Mouse (Mus musculus) myocyte (in vitro differentiated cells): Measurements from ENCODE around the gene Skida1. TPM values are rescaled to one million over a fixed set of nuclear protein-coding genes. Genes with fewer than 3 reads are reported as not detected.

Source experiments
- H3K27me3 ChIP-seq: one replicate; pipeline ENCODE4 v1.6.1; 2011; ENCODE audit not compliant: control insufficient read depth, insufficient read depth, insufficient read length
- H3K36me3 ChIP-seq: one replicate; pipeline ENCODE4 v1.6.1; 2011; ENCODE audit not compliant: control insufficient read depth, insufficient read depth
- H3K4me2 ChIP-seq: one replicate; pipeline ENCODE4 v1.6.1; 2011; ENCODE audit warnings: low read depth, control low read depth
- H3K4me3 ChIP-seq: one replicate; pipeline ENCODE4 v1.5.1; 2011; ENCODE audit warnings: mild to moderate bottlenecking, control low read depth, moderate library complexity
- H3K79me2 ChIP-seq: one replicate; pipeline ENCODE4 v1.6.1; 2011; ENCODE audit not compliant: control insufficient read depth, insufficient read depth
- H3ac ChIP-seq: one replicate; pipeline ENCODE4 v1.6.1; 2011; ENCODE audit not compliant: control insufficient read depth, insufficient read length
- CEBPB ChIP-seq: IDR thresholded peaks from 2 replicates; pipeline ENCODE4 v1.6.1; 2011; ENCODE audit warnings: mild to moderate bottlenecking, moderate library complexity; ENCODE audit not compliant: poor library complexity, insufficient read depth, severe bottlenecking
- E2F4 ChIP-seq: IDR thresholded peaks from one replicate; pipeline ENCODE4 v1.6.1; 2011; ENCODE audit warnings: mild to moderate bottlenecking, control low read depth, moderate library complexity; ENCODE audit not compliant: insufficient read depth
- MAX ChIP-seq: IDR thresholded peaks from one replicate; pipeline ENCODE4 v1.6.1; 2011; ENCODE audit warnings: low read depth, mild to moderate bottlenecking, control low read depth
- MYOD1 ChIP-seq, 3 experiments: IDR thresholded peaks; one replicate each; pipeline ENCODE4 v1.6.1; 2011; ENCODE audit warnings: control low read depth in 2 of 3, low read depth in 2 of 3, mild to moderate bottlenecking in 2 of 3, moderate library complexity in 1 of 3; ENCODE audit not compliant: insufficient read length in 2 of 3, control insufficient read depth in 1 of 3
- MYOG ChIP-seq, 3 experiments: IDR thresholded peaks; one replicate each; pipeline ENCODE4 v1.6.1; 2011; ENCODE audit warnings: control low read depth in 2 of 3, low read depth in 2 of 3, mild to moderate bottlenecking in 2 of 3; ENCODE audit not compliant: insufficient read length in 2 of 3, control insufficient read depth in 1 of 3, insufficient read depth in 1 of 3
- POLR2A ChIP-seq: IDR thresholded peaks from one replicate; pipeline ENCODE4 v1.6.1; 2011; ENCODE audit warnings: low read depth, mild to moderate bottlenecking, control low read depth, moderate library complexity; ENCODE audit not compliant: insufficient read length
- POLR2AphosphoS2 ChIP-seq: IDR thresholded peaks from one replicate; pipeline ENCODE4 v1.6.1; 2011; ENCODE audit warnings: low read depth, control low read depth; ENCODE audit not compliant: insufficient read length
- REST ChIP-seq: IDR thresholded peaks from one replicate; pipeline ENCODE4 v1.6.1; 2011; ENCODE audit warnings: mild to moderate bottlenecking, control low read depth, moderate library complexity; ENCODE audit not compliant: insufficient read depth, insufficient read length
- SRF ChIP-seq: IDR thresholded peaks from one replicate; pipeline ENCODE4 v1.6.1; 2011; ENCODE audit warnings: low read depth; ENCODE audit not compliant: control insufficient read depth, insufficient read length
- TCF12 ChIP-seq: IDR thresholded peaks from one replicate; pipeline ENCODE4 v1.6.1; 2011; ENCODE audit warnings: mild to moderate bottlenecking, control low read depth; ENCODE audit not compliant: poor library complexity, insufficient read depth, severe bottlenecking
- TCF3 ChIP-seq: IDR thresholded peaks from one replicate; pipeline ENCODE4 v1.6.1; 2011; ENCODE audit warnings: low read depth, control low read depth; ENCODE audit not compliant: insufficient read length
- USF1 ChIP-seq: IDR thresholded peaks from one replicate; pipeline ENCODE4 v1.6.1; 2011; ENCODE audit warnings: low read depth, mild to moderate bottlenecking, control low read depth, moderate library complexity
- polyA plus RNA-seq: library from polyadenylated mRNA; unstranded; fragments of >200 nt; fragmentation: generic; extraction: Trizol; gene quantifications from one replicate; pipeline ENCODE4 v1.2.1, GENCODE M21; 2012; ENCODE audit warnings: missing spikeins

The Skida1 gene
- polyA plus RNA-seq, 1 experiment: 0.12 TPM

DNA sequence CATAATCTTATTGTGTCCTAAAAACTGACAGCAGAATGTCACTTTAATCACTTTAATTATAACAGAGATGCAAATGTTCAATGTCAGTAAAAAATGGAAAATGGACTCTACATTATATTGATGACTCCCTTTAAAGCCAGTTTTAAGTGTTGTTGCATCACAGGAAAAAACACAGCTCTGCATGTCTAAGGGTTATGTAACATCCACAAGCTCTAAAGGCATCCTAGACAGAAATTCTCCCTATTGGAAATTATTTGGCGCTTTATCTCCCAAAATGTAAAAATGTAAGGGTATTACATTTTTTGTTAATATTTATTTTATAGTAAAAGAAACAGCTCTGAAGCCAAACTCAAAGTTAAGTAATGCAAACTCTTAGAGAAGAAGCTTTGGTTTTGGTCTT is 11.0 kb upstream of the Skida1 start:
- no peaks in the 10 kb centered on the region for H3K27me3 ChIP-seq
- H3K4me3 ChIP-seq: no peak overlapping the region
- H3K36me3 ChIP-seq: no peaks in the 10 kb centered on the region
- H3K4me2 ChIP-seq: no peak overlapping the region
- H3ac ChIP-seq: no peak overlapping the region
- no peak for TF ChIP-seq SRF
- no peak for TF ChIP-seq TCF12
- TF ChIP-seq USF1: no peak
- no peak for TF ChIP-seq MYOG (IDR thresholded peaks at IDR 0.05; ENCODE audit: control insufficient read depth in 1 of 3, insufficient read depth in 1 of 3, insufficient read length in 2 of 3, low read depth in 2 of 3)
- TF ChIP-seq POLR2A: no peak
- no peak for TF ChIP-seq TCF3
- TF ChIP-seq POLR2AphosphoS2: no peak
- TF ChIP-seq MAX: no peak
- TF ChIP-seq CEBPB: no peak
- TF ChIP-seq MYOD1 (IDR thresholded peaks at IDR 0.05; ENCODE audit: control insufficient read depth in 1 of 3, insufficient read length in 2 of 3, low read depth in 2 of 3): no peak
- H3K79me2 ChIP-seq: no peaks in the 10 kb centered on the region

GRCm38 (mm10) chr2:18059063-18059462 is 10.2 kb upstream of the Skida1 start:
- Histone ChIP-seq H3K4me2 (no peak overlapping the region), H3K4me3 (no peak overlapping the region)
- TF ChIP-seq USF1: no peak
- no peak for TF ChIP-seq E2F4
- no peak for TF ChIP-seq MAX
- no peak for TF ChIP-seq TCF12
- no peak for TF ChIP-seq POLR2AphosphoS2
- TF ChIP-seq SRF: no peak
- TF ChIP-seq TCF3: no peak
- TF ChIP-seq MYOD1 (IDR thresholded peaks at IDR 0.05; ENCODE audit: control insufficient read depth in 1 of 3, insufficient read length in 2 of 3, low read depth in 2 of 3): no peak
- TF ChIP-seq POLR2A: no peak
- TF ChIP-seq CEBPB: no peak
- TF ChIP-seq MYOG (IDR thresholded peaks at IDR 0.05; ENCODE audit: control insufficient read depth in 1 of 3, insufficient read depth in 1 of 3, insufficient read length in 2 of 3, low read depth in 2 of 3): no peak

DNA sequence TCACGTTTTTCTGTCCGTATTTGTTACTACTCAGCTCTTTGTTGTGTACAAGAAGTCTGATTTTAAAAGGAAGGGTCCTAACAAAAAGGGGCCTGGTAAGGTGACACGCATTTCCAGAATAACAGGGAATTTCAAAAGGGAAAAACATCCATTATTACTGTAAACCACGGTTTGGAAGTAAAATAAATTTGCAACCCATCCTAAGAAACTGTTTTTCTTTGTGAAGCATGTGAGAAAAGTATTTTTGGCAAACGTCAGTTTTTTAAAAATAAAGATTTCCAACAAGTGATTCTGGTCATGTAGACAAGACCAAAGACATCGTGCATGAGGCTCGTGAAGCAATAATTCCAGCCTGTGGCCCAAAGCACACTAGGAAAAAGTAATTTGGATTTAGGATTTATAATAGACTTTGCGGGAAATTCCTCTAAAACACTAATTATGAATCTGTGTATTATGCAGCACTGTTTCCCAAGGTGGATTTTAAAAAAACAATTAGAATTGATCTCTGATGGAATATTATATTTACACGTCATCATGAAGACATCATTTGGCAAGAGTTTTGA is 9.4 kb upstream of the Skida1 start:
- peak overlapping the region; percentile 82 for H3K4me2 ChIP-seq
- TF ChIP-seq SRF (no peak), REST (no peak), MAX (no peak), POLR2A (no peak), USF1 (no peak), E2F4 (no peak), CEBPB (no peak), TCF3 (no peak), TCF12 (no peak), POLR2AphosphoS2 (no peak), MYOG (IDR thresholded peaks at IDR 0.05; ENCODE audit: control insufficient read depth in 1 of 3, insufficient read depth in 1 of 3, insufficient read length in 2 of 3, low read depth in 2 of 3) (no peak), MYOD1 (IDR thresholded peaks at IDR 0.05; ENCODE audit: control insufficient read depth in 1 of 3, insufficient read length in 2 of 3, low read depth in 2 of 3) (no peak)
- peak overlapping the region; percentile 33 for H3ac ChIP-seq
- H3K36me3 ChIP-seq: no peaks in the 10 kb centered on the region
- H3K79me2 ChIP-seq: no peaks in the 10 kb centered on the region
- peak overlapping the region; percentile 65 for H3K4me3 ChIP-seq
- H3K27me3 ChIP-seq: no peaks in the 10 kb centered on the region

More at GRCm38 (mm10) chr2:18059063-18059462, 10.2 kb upstream of the Skida1 start:
- Histone ChIP-seq H3ac (no peak overlapping the region), H3K27me3 (no peaks in the 10 kb centered on the region), H3K36me3 (no peaks in the 10 kb centered on the region), H3K79me2 (no peaks in the 10 kb centered on the region)

DNA sequence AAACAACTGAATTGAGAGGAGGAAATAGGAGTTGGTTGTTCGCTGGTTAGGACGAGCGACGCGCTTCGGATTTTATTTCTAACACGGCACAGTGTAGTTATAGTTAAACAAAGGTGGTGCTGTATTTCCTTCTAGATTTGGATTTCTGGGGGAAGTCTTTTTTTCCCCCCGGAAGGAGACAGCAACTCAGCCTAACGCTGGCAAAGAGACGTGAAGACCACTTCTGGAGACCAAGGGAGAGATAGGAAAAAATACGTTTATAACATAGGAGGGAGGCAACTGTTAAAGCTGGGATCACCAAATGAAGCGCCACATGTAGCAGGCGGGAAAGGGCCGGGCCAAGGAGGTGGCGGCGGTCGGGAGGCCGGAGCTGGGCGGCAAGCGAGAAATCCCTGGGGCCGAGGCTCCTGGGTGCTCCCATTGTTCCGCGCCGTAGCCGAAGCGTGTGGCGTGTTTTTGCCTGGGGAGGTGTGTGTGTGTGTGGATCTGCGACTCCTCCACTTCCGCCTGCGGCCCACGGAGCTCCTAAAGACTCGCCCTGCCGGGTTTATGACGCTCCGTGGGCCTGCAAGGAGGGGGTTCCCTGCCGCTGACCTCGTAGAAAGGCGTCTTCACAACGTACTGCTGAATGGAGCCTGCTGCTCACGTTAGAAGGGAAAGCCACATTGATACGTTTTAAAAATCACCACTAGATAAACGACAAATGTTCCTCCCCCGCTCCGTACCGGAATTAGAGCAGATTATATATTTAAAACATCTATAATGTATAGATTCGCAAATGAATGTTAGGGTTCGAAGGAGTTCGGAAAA is 8.7 kb upstream of the Skida1 start:
- H3ac ChIP-seq: peak overlapping the region; percentile 33
- no peaks in the 10 kb centered on the region for H3K79me2 ChIP-seq
- H3K27me3 ChIP-seq: no peaks in the 10 kb centered on the region
- no peaks in the 10 kb centered on the region for H3K36me3 ChIP-seq
- TF ChIP-seq POLR2A (peak; percentile 76), USF1 (no peak), POLR2AphosphoS2 (peak; percentile 75)
- H3K4me3 ChIP-seq: peak overlapping the region; percentile 65
- H3K4me2 ChIP-seq: peak overlapping the region; percentile 82

DNA sequence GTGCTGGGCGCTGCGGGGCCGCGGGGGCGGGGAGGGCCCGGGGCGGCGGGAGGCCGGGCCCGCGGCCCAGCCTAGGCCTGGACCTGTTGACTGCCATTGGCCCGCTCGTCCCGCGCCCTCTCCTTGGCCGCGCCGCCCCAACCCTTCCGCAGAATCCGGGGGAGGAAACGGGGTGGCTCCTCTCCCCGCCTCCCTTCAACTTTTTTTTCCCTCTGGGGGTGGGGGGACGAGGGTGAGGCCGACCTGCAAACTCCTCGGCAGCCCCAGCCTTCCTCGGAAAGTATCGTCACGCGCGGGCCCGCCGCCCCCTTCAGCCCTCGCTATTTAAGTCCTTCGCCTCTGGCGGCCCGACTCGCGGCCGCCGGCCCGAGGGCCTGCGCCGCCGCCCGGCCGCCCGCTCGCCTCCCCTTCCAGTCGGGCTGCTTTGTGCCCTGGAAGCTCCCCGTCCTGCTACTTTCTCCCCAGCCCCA is 8.0 kb upstream of the Skida1 start:
- Histone ChIP-seq H3K27me3 (no peaks in the 10 kb centered on the region), H3K79me2 (no peaks in the 10 kb centered on the region), H3K4me2 (peak overlapping the region; percentile 82), H3K36me3 (no peaks in the 10 kb centered on the region), H3ac (peak overlapping the region; percentile 33), H3K4me3 (peak overlapping the region; percentile 65)
- no peak for TF ChIP-seq MYOG (IDR thresholded peaks at IDR 0.05; ENCODE audit: control insufficient read depth in 1 of 3, insufficient read depth in 1 of 3, insufficient read length in 2 of 3, low read depth in 2 of 3)
- no peak for TF ChIP-seq MAX
- TF ChIP-seq POLR2A: peak; percentile 79
- no peak for TF ChIP-seq MYOD1 (IDR thresholded peaks at IDR 0.05; ENCODE audit: control insufficient read depth in 1 of 3, insufficient read length in 2 of 3, low read depth in 2 of 3)
- no peak for TF ChIP-seq TCF12
- TF ChIP-seq CEBPB: no peak
- TF ChIP-seq TCF3: no peak
- TF ChIP-seq USF1: no peak
- peak; percentile 12 for TF ChIP-seq E2F4
- no peak for TF ChIP-seq REST
- TF ChIP-seq SRF: no peak
- TF ChIP-seq POLR2AphosphoS2: peak; percentile 75
